Mouse (Mus musculus) midbrain, embryonic 16.5 days (tissue): ENCODE data around the gene Smg7. TPM values are rescaled to one million over a fixed set of nuclear protein-coding genes. Genes with fewer than 3 reads are reported as not detected.

ENCODE experiments used
- ATAC-seq: fragments of 200-750 bp; cut with Nextera tagmentation; 2 replicates; pipeline ENCODE4 v1.8.0; 2017; ENCODE audit warnings: moderate TSS enrichment
- H3K27ac ChIP-seq: fragments of 300-500 bp; sonication (generic); 2 replicates; pipeline ENCODE4 v1.5.1; 2014; ENCODE audit warnings: mild to moderate bottlenecking, low read length, mixed read lengths
- H3K27me3 ChIP-seq: fragments of 300-500 bp; sonication (generic); 2 replicates; pipeline ENCODE4 v1.6.1; 2014; ENCODE audit warnings: low read depth, low read length, mixed read lengths; ENCODE audit not compliant: control insufficient read depth, insufficient read depth
- H3K36me3 ChIP-seq: fragments of 300-500 bp; sonication (generic); 2 replicates; pipeline ENCODE4 v1.6.1; 2014; ENCODE audit warnings: mild to moderate bottlenecking, low read length, moderate library complexity, mixed read lengths; ENCODE audit not compliant: control insufficient read depth, insufficient read depth
- H3K4me1 ChIP-seq: fragments of 300-500 bp; sonication (generic); 2 replicates; pipeline ENCODE4 v1.6.1; 2014; ENCODE audit warnings: mild to moderate bottlenecking, low read length, mixed read lengths; ENCODE audit not compliant: control insufficient read depth, insufficient read depth
- H3K4me2 ChIP-seq: fragments of 300-500 bp; sonication (generic); 2 replicates; pipeline ENCODE4 v1.6.1; 2014; ENCODE audit warnings: mild to moderate bottlenecking, low read length, mixed read lengths
- H3K4me3 ChIP-seq: fragments of 300-500 bp; sonication (generic); 2 replicates; pipeline ENCODE4 v1.5.1; 2014; ENCODE audit warnings: low read depth, mild to moderate bottlenecking, low read length, moderate library complexity, mixed read lengths
- H3K9ac ChIP-seq: fragments of 300-500 bp; sonication (generic); 2 replicates; pipeline ENCODE4 v1.6.1; 2014; ENCODE audit warnings: low read depth, low read length, mixed read lengths
- H3K9me3 ChIP-seq: fragments of 300-500 bp; sonication (generic); replicated peaks from 2 replicates; pipeline ENCODE4 v1.6.1; 2014; ENCODE audit warnings: mild to moderate bottlenecking, low read length, mixed read lengths; ENCODE audit not compliant: control insufficient read depth, poor library complexity, severe bottlenecking
- WGBS: fragments of 180-500 bp; shearing (Covaris S2); extraction: QIAGEN DNeasy Blood & Tissue Kit; methylation state at CpG from one replicate; pipeline ENCODE4 v1.1.7; 2014; 5-methylcytosine and 5-hydroxymethylcytosine counted together
- polyA plus RNA-seq: library from polyadenylated mRNA; unstranded; fragments of >200 nt; fragmentation: Nextera tagmentation; extraction: Ambion mirVana; gene quantifications from 2 replicates; pipeline ENCODE4 v1.2.1, GENCODE M21; 2015

The Smg7 gene
- polyA plus RNA-seq, 1 experiment from 2014 or later: 32.1 TPM

- no peak overlapping the region for H3K9ac ChIP-seq
- WGBS: 82% methylated on average over 5 of the region's 5 CpGs
These were observed 70.8 kb downstream of the Smg7 start for GRCm38 (mm10) chr1:152831619-152832018.

GRCm38 (mm10) chr1:152831003-152831402 lies 71.4 kb downstream of the Smg7 start:
- Histone ChIP-seq H3K9ac (no peak overlapping the region), H3K4me1 (no peaks in the 10 kb centered on the region), H3K27me3 (no peaks in the 10 kb centered on the region), H3K9me3 (no peaks in the 10 kb centered on the region), H3K4me3 (no peak overlapping the region), H3K4me2 (no peak overlapping the region), H3K36me3 (no peaks in the 10 kb centered on the region), H3K27ac (no peak overlapping the region)
- ATAC-seq: no peak; the same call in 1 of the 2 replicates
- WGBS: 78% methylated on average over 8 of the region's 8 CpGs

More at GRCm38 (mm10) chr1:152831619-152832018, 70.8 kb downstream of the Smg7 start:
- Histone ChIP-seq H3K4me1 (no peaks in the 10 kb centered on the region), H3K4me3 (no peak overlapping the region), H3K27ac (no peak overlapping the region), H3K27me3 (no peaks in the 10 kb centered on the region), H3K4me2 (no peak overlapping the region), H3K9me3 (no peaks in the 10 kb centered on the region), H3K36me3 (no peaks in the 10 kb centered on the region)
- no peak for ATAC-seq

- ATAC-seq: no peak
- no peaks in the 10 kb centered on the region for H3K9me3 ChIP-seq
- no peak overlapping the region for H3K4me2 ChIP-seq
- H3K36me3 ChIP-seq: no peaks in the 10 kb centered on the region
- no peaks in the 10 kb centered on the region for H3K4me1 ChIP-seq
- H3K27ac ChIP-seq: no peak overlapping the region
- H3K9ac ChIP-seq: no peak overlapping the region
- H3K4me3 ChIP-seq: no peak overlapping the region
- no peaks in the 10 kb centered on the region for H3K27me3 ChIP-seq
- 95% methylated on average over 9 of the region's 9 CpGs for WGBS
These were observed 72.4 kb downstream of the Smg7 start for GRCm38 (mm10) chr1:152830054-152830453.

GRCm38 (mm10) chr1:152828637-152829355 lies 73.7 kb downstream of the Smg7 start:
- ATAC-seq: no peak
- no peak overlapping the region for H3K4me3 ChIP-seq
- no peaks in the 10 kb centered on the region for H3K27me3 ChIP-seq
- no peak overlapping the region for H3K4me2 ChIP-seq
- no peaks in the 10 kb centered on the region for H3K4me1 ChIP-seq
- H3K27ac ChIP-seq: no peak overlapping the region
- no peaks in the 10 kb centered on the region for H3K9me3 ChIP-seq
- no peaks in the 10 kb centered on the region for H3K36me3 ChIP-seq
- WGBS: 81% methylated on average over 10 of the region's 10 CpGs
- H3K9ac ChIP-seq: no peak overlapping the region

DNA sequence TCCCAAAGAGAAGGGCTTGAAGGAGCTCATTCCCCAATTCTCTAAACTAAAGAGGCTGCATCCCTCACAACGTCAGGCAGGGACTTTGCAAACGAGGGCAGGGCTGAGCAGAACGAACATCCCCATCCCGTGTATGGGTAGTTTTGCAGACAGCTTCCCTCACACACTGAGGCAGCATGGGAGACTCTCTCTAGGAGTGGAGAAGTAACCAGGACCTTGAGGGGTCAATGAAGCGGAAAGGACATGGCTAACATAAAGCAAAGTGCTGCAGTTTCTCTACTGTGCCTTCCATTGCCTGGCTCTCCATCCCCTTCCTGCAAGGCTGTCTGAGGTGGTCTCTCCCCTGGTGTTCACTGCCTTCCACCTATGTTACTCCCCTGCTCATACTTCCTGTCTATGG lies 74.3 kb downstream of the Smg7 start:
- Histone ChIP-seq H3K36me3 (no peaks in the 10 kb centered on the region), H3K27me3 (no peaks in the 10 kb centered on the region), H3K9me3 (no peaks in the 10 kb centered on the region), H3K9ac (no peak overlapping the region), H3K27ac (no peak overlapping the region), H3K4me1 (no peaks in the 10 kb centered on the region), H3K4me3 (no peak overlapping the region), H3K4me2 (no peak overlapping the region)
- 81% methylated on average over 5 of the region's 5 CpGs for WGBS
- no peak for ATAC-seq

- no peaks in the 10 kb centered on the region for H3K4me1 ChIP-seq
- H3K9me3 ChIP-seq: no peaks in the 10 kb centered on the region; the same call in 1 of the 2 replicates
- WGBS: 89% methylated on average over 5 of the region's 5 CpGs
- no peak overlapping the region for H3K4me3 ChIP-seq
- no peaks in the 10 kb centered on the region for H3K36me3 ChIP-seq
- H3K9ac ChIP-seq: no peak overlapping the region
- ATAC-seq: no peak
- H3K27ac ChIP-seq: no peak overlapping the region
- no peaks in the 10 kb centered on the region for H3K27me3 ChIP-seq
- no peak overlapping the region for H3K4me2 ChIP-seq
These were observed 76.0 kb downstream of the Smg7 start for GRCm38 (mm10) chr1:152826446-152826845.

- H3K27ac ChIP-seq: no peak overlapping the region
- H3K9ac ChIP-seq: no peak overlapping the region
- ATAC-seq: no peak
- H3K27me3 ChIP-seq: no peaks in the 10 kb centered on the region
- H3K36me3 ChIP-seq: no peaks in the 10 kb centered on the region
- H3K4me3 ChIP-seq: no peak overlapping the region
- H3K4me1 ChIP-seq: no peaks in the 10 kb centered on the region
- 74% methylated on average over 9 of the region's 9 CpGs for WGBS
- no peak overlapping the region for H3K4me2 ChIP-seq
- no peaks in the 10 kb centered on the region; the same call in 1 of the 2 replicates for H3K9me3 ChIP-seq
These were observed 78.2 kb downstream of the Smg7 start for GRCm38 (mm10) chr1:152824206-152824605.

- no peak overlapping the region for H3K27ac ChIP-seq
- no peaks in the 10 kb centered on the region for H3K27me3 ChIP-seq
- no peaks in the 10 kb centered on the region; the same call in 1 of the 2 replicates for H3K9me3 ChIP-seq
- peaks cover 12% of the 10 kb centered on the region for H3K4me1 ChIP-seq
- H3K4me2 ChIP-seq: no peak overlapping the region
- no peak for ATAC-seq
- H3K36me3 ChIP-seq: no peaks in the 10 kb centered on the region
- no peak overlapping the region for H3K4me3 ChIP-seq
- no peak overlapping the region for H3K9ac ChIP-seq
- 87% methylated on average over 4 of the region's 4 CpGs for WGBS
These were observed 80.7 kb downstream of the Smg7 start for GRCm38 (mm10) chr1:152821746-152822145.

GRCm38 (mm10) chr1:152820911-152821695 lies 81.3 kb downstream of the Smg7 start:
- no peak overlapping the region for H3K4me2 ChIP-seq
- H3K9me3 ChIP-seq: no peaks in the 10 kb centered on the region; the same call in 1 of the 2 replicates
- whole genome bisulfite sequencing: 76% methylated on average over 7 of the region's 7 CpGs
- no peaks in the 10 kb centered on the region for H3K36me3 ChIP-seq
- peaks cover 12% of the 10 kb centered on the region for H3K4me1 ChIP-seq
- H3K4me3 ChIP-seq: no peak overlapping the region
- H3K9ac ChIP-seq: no peak overlapping the region
- H3K27ac ChIP-seq: no peak overlapping the region
- ATAC-seq: no peak
- H3K27me3 ChIP-seq: no peaks in the 10 kb centered on the region
